Mouse (Mus musculus) thymus, postnatal 25 days (tissue): ENCODE results near the gene Cerk.
"Not testable (repeated sequence)": the region's sequence is repeated elsewhere in the genome, so short reads cannot be mapped to it uniquely, and the experiment has no call there.

Experiments
- DNase-seq: peaks from one replicate; pipeline ENCODE4 v3.0.0; 2022

Cerk gene

GRCm38 (mm10) chr15:86109650-86110211, 76.2 kb downstream of the Cerk start:
- DNase-seq: no peak

GRCm38 (mm10) chr15:86109245-86109644, 76.7 kb downstream of the Cerk start:
- DNase-seq: no peak

- DNase-seq: no peak
Observed at GRCm38 (mm10) chr15:86107831-86108471, 78.0 kb downstream of the Cerk start.

DNA sequence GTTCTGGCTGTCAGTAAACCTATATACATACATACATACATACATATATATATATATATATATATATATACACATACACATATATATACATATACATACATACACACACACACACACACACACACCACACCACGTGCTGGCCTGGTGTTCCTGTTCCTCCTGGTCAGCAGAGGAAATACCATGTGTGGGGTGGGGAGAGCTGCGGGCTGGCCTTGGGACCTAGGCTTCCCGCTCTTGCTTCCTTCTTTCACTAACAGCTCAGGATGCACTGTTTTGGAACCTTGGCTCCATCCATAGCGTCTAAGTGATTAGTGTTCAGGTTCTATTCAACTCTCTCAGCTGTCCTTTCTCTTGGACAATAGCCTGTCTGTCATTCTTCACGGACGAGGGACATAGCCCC, 80.2 kb downstream of the Cerk start:
- no peak for DNase-seq

GRCm38 (mm10) chr15:86105345-86105697, 80.6 kb downstream of the Cerk start:
- DNase-seq: no peak

DNA sequence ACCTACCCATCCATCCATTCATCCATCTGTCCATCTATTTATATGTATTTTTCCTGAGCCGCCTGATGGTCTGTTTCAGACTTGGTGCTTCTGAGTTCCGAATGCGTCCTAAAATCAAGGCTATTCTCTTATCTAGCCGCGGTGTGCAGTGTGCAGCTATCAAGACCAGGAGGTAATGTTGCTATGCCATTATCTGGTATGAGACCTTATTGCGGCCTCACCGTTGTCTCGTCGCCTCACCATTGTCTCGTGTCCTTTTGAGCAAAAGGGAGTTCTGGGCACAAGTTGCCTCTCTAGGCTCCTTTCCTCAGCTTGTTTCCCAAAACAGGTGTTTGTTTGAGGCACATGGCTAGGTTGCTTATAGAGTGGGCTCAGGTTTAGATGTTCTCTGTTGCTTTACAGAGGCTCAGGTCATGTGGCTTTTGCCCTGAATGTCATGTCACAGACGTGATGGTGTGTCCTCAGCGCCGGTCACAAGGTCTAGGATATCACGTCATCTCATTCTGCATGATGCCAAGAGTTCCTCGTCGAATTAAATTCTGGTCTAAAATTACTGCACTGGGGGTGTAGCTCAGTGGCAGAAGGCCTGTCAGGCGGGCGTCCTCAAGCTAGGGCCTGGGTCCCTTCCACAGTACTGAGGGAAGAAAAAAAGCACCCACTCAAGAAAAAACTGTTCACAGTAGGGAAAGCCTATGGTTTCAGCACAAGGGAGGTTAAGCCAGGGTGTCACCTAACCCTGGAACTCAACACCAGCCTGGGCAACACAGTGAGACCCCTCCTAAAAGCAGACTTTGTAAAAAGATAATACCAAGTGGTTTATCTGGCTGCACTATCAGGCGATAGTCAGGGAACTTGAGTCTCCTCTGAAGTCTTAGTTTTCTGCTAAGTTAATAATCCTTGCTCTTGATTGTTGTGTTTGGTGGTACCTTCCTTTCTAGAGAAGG, 81.3 kb downstream of the Cerk start:
- DNase-seq: no peak

- no peak for DNase-seq
Observed at GRCm38 (mm10) chr15:86102308-86102707, 83.6 kb downstream of the Cerk start.

- DNase-seq: no peak
Observed at GRCm38 (mm10) chr15:86101585-86101984, 84.4 kb downstream of the Cerk start.

- DNase-seq: no peak
Observed at GRCm38 (mm10) chr15:86097871-86098270, 88.1 kb downstream of the Cerk start.

GRCm38 (mm10) chr15:86096604-86097020, 89.3 kb downstream of the Cerk start:
- DNase-seq: not testable (repeated sequence)

DNA sequence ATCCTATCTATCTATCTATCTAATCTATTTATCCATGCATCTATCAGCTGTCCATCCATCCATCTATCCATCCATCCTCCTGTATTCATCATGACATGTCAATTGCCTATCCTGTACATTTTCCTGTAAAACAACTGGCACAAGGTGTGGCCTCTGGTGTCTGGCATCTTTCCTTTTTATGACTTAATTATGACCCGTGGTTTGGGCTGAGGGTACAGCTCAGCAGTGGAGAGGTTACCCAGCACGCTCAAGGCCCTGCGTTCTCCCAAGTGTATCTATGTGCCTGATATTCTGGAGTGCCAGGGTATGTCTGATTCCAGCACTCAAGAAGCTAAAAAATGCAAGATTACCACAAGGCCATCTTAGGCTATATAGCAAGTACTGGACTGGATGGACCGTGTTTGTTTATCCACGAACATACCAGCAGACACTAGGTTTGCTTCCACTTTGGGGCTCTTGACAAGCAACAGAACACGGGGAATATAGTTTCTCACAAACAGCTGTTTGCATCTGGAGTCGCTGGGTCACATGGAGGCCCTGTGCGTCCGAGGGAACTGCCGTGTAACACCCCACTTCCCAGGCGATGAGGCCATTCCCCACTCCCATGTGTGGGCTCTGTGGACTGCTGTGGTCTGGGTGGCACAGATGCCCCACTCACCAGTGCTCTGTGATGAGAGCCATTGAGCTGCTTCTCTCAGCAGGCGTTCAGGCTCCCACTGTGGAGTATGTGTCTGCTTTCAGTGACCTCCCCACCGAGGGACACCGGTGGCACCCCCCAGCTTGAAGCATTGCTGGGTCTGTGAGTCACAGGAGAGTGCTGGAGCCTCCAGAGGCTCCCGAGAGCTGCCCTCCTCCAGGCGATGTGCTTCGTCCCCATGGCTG, 90.0 kb downstream of the Cerk start:
- DNase-seq: no peak

DNA sequence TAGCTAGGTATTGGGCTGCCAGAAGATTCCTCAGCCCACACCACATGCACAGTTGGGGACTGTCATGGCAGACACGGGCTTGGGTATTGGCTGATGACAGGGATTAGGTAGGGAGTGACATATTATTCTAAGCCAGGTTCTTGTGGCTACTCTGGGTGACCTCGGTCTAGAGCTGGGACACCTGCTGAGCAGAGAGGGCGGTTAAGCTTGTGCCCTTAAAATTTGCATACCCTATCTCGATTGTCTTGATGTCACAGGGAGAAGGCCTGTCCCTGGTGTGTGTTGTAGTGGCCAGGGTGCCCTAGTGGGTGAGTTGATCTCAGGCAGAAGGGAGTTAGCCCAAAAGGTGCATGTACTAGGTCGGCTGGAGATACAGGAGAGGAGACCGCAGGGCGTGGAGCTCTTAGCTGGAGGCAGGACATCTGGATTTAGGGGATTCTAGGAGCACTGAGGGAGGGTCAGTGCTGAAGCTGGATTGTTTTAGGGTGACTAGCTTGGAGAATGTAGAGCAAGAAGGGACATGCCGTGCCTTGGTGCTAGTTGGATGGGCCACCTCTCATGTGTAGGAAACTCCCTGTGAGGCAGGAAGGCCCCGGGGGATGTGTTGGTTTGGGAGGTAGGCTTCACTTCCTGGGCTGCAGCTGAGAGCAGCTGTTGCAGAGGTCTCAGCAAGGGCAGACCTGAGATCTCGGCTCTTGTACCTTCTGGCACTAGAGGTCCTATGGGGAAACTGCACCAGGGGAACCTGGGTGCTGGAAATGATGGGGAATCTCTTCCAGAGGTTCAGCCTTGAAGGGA, 91.4 kb downstream of the Cerk start:
- DNase-seq: peak; percentile 53

DNA sequence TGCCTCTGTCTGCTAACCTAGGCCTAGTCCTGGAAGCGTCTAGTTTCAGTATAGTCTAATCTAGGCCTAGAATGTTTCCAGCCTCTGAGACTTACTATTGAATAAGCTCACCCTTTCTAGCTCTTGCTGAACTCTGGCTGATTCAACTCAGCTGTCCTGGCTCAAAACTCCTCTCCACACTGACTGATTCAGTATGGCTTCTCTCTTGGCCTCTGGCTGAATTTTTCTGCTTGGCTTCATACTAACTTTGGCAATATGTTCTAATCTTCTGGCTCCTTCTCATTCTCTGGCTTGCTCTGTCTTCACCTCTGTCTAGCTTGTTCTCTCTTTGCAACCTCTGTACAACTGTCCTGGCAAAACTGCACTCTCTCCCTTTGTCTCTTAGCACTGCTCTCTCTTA, 92.7 kb downstream of the Cerk start:
- DNase-seq: no peak

- DNase-seq: no peak
Observed at GRCm38 (mm10) chr15:86091998-86092670, 93.8 kb downstream of the Cerk start.

- no peak for DNase-seq
Observed at GRCm38 (mm10) chr15:86091201-86091997, 94.5 kb downstream of the Cerk start.

DNA sequence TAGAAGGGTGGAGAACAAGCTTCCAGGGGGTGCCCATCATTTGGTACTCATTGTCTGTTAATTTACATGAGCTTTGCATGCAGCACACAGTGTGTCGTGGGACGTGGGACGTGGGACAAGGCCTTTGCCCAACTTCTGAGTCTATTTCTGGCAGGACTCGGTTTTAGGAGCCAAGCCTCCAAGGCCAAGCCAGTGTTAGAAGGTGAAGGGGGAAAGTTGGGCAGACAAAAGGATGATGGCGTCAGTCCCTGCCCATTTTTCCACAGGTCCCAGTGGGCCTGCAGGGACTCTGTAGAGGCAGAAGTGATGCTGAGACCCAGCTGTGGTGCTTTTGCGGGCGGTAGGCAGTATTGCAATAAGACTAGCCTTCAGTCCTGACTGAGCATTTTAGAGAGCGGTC, 95.4 kb downstream of the Cerk start:
- DNase-seq: no peak

- no peak for DNase-seq
Observed at GRCm38 (mm10) chr15:86089991-86090529, 95.9 kb downstream of the Cerk start.
